Mouse (Mus musculus): ENCODE data around the gene Olfr912. TPM values are rescaled to one million over a fixed set of nuclear protein-coding genes. Genes with fewer than 3 reads are reported as not detected.

The Olfr912 gene
- total RNA-seq (2021), result not detected
- long read RNA-seq, experiment 1, result 0 reads
- long read RNA-seq, experiment 2, result 0 reads

DNA sequence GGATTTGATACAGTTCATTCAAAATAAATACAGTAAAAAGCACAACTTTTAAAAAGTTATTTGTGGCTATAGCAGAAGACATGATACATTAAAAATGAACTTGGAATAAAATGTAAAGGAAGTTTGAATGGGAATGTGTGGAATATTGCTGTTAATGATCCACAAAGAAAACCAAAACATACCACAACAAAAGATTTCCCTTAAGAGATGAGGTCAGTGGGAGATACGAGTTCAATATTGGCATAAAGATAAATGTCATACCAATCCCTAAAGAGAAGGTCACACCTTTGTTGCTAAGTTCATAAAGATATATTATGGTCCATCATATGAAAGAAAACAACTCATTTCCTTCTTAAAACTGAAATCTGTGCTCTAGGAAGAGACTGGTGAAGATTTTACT is at the start of gene Olfr912:
Gene Olfr912 (plus strand): TSS at position 301 of the 400 bp plus-strand sequence.
- DNase-seq (ENCODE audit: low spot score in 2 of 2), result no peak

DNA sequence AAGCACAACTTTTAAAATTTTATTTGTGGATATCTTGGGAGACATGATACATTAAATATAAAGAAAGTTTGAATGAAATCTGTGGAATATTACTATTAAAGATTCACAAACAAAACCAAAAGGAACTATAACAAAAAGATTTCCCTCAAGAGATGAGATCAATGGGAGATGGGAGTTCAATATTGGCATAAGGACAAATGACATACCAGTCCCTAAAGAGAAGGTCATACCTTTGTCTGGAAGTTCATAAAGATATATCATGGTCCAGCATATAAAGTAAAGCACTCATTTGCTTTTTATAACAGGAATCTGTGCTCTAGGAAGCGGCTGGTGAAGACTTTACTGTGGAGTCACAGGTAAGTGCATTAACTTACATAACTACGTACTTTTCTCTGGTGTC is 42.4 kb upstream of the Olfr912 start, which contains the start of gene Olfr910:
Gene Olfr910 (plus strand): TSS at position 301 of the 400 bp plus-strand sequence.
- no peak for DNase-seq (ENCODE audit: low spot score in 2 of 2)

DNA sequence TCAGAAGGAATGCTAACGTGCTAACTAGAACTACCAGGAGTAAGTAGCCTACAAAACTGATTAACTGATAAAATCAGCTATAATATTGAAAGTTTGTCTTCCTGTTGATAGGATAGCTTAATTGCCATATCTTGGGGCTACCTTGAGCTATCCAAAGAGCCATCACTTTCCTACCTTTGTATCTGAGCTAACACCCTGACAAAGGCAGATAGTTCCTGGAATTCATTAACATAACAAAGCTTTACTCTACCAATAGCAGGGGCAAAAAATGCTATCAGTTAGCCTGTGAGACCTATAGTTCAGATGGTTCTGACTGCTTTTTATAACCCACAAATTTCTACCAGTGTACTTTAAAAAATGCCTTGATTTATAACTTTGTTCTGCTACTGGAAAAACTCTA is 11.1 kb downstream of the Olfr912 start:
- no peak for DNase-seq (ENCODE audit: low spot score in 2 of 2)

DNA sequence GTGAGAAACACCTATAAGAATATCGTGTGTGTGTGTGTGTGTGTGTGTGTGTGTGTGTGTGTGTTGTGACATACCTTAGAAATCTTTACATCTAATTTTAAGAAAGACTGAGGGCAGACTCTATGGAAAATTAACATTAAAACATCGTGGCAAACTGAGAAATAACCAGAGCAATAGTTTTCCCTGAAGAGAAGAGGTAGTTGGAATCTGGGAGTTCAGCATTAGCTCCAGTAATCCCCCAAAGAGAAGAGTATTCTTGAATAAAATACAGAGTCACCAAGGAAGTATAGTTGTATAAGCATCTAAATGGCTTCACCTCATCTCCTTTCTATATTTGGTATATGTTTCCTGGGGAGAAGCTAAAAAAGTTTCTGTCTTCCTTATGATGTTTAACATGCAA is 12.5 kb downstream of the Olfr912 start, which contains the start of gene Olfr913:
Gene Olfr913 (plus strand): TSS at position 301 of the 400 bp plus-strand sequence.
- DNase-seq (ENCODE audit: low spot score in 2 of 2), result no peak

DNA sequence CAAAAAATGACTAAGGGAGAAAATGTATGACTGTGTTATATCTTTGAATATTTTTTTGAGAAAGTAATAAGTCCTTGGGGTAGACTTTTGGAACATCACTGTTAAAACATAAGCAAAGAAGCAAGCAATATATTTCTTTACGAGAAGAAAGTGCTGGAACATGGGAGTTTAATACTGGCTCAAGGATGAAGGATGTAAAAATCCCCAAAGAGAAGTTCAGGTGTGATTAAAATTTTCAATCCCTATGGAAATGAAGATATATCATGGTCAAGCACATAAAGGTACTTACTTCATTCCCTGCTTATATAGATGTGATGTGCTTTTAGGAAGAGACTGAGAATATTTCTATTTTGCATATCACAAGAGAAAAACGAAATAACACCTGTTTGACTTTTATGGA is 24.8 kb downstream of the Olfr912 start, which contains the start of gene Olfr914:
Gene Olfr914 (plus strand): TSS at position 301 of the 400 bp plus-strand sequence.
- no peak for DNase-seq (ENCODE audit: low spot score in 2 of 2)

DNA sequence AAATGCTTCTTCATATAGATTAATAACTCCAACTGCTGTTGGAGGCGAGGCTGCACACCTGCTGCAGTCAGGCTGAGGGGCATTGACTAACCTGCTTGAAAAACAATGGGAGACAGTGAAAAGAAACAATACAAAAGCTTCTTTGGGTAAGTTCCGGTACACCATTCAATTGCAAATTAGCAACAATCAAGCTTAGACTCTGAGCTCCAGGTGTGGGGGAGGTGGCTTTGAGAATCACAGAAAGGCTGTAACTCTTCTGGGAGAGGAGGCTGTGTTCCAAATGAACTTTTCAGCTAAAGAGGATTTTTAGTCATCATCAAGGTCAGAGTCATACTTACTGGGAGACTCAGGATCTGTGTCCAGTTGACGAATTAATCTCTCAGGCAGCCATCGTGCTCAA is 52.4 kb downstream of the Olfr912 start:
- DNase-seq (ENCODE audit: low spot score in 2 of 2), result no peak

Other genes starting within 250 kb of the Olfr912 start
- not detected for gene Olfr898, start 231.8 kb upstream of the Olfr912 start, total RNA-seq (2021)
- not detected for gene Olfr250, start 213.3 kb upstream of the Olfr912 start, total RNA-seq (2021)
- gene Olfr251, start 203.1 kb upstream of the Olfr912 start, total RNA-seq (2021), result not detected
- not detected for gene Olfr147, start 178.5 kb upstream of the Olfr912 start, total RNA-seq (2021)
- gene Olfr901, start 150.7 kb upstream of the Olfr912 start, total RNA-seq (2021), result not detected
- gene Olfr902, start 132.5 kb upstream of the Olfr912 start, total RNA-seq (2021), result not detected
- not detected for gene Olfr904, start 117.0 kb upstream of the Olfr912 start, total RNA-seq (2021)
- under 1 TPM in 1 of 2 experiments, not detected in 1; 0.07 TPM for gene Olfr905, start 109.1 kb upstream of the Olfr912 start, total RNA-seq (2021)
- not detected for gene Olfr906, start 93.1 kb upstream of the Olfr912 start, total RNA-seq (2021)
- gene Olfr907, start 84.4 kb upstream of the Olfr912 start, total RNA-seq (2021), result not detected
- not detected for gene Olfr911-ps1, start 58.6 kb upstream of the Olfr912 start, total RNA-seq (2021)
- not detected for gene Olfr910, start 42.3 kb upstream of the Olfr912 start, total RNA-seq (2021)
- not detected for gene Olfr913, start 12.6 kb downstream of the Olfr912 start, total RNA-seq (2021)
- gene Olfr914, start 24.9 kb downstream of the Olfr912 start, total RNA-seq (2021), result not detected
- not detected for gene Olfr916, start 79.7 kb downstream of the Olfr912 start, total RNA-seq (2021)
- gene Olfr917, start 85.7 kb downstream of the Olfr912 start, total RNA-seq (2021), result not detected
- gene Olfr918, start 94.4 kb downstream of the Olfr912 start, total RNA-seq (2021), result not detected
- not detected for gene Olfr919, start 123.5 kb downstream of the Olfr912 start, total RNA-seq (2021)
- 10 to 100 TPM; 11.0 to 11.7 TPM for gene Vwa5a, start 138.1 kb downstream of the Olfr912 start, total RNA-seq (2021)
- gene Olfr920, start 172.1 kb downstream of the Olfr912 start, total RNA-seq (2021), result under 1 TPM in 1 of 2 experiments, not detected in 1; 0.12 TPM
- not detected for gene Olfr921, start 192.9 kb downstream of the Olfr912 start, total RNA-seq (2021)
- gene Olfr922, start 234.4 kb downstream of the Olfr912 start, total RNA-seq (2021), result not detected
- not detected for gene Olfr923, start 246.4 kb downstream of the Olfr912 start, total RNA-seq (2021)